Mouse (Mus musculus) large intestine, adult 2 months (tissue): ENCODE data around the gene Gfer. TPM values are rescaled to one million over a fixed set of nuclear protein-coding genes. Genes with fewer than 3 reads are reported as not detected.

Experiments
- DNase-seq: peaks from one replicate; pipeline ENCODE4 v3.0.0-alpha.2; 2012; ENCODE audit warnings: low read depth, low spot score
- WGBS: fragments of 180-500 bp; shearing (Covaris S2); methylation state at CpG from one replicate; pipeline ENCODE4 v1.1.7; 2018; 5-methylcytosine and 5-hydroxymethylcytosine counted together
- polyA plus RNA-seq: library from polyadenylated mRNA; depleted of rRNA; stranded (reverse); fragments of >200 nt; gene quantifications from 2 replicates; pipeline ENCODE4 v1.2.3, GENCODE M21; 2012; rRNA removed

Gene Gfer
- polyA plus RNA-seq, 1 experiment = 22.9 TPM

- DNase-seq = no peak
- WGBS = 3% methylated on average over 19 of the region's 19 CpGs
Measured at GRCm38 (mm10) chr17:24653967-24654710, 41.8 kb downstream of the Gfer start.

GRCm38 (mm10) chr17:24651835-24652234, 44.1 kb downstream of the Gfer start:
- 71% methylated on average over 3 of the region's 3 CpGs for WGBS
- DNase-seq = no peak

GRCm38 (mm10) chr17:24650766-24651165, 45.2 kb downstream of the Gfer start:
- 56% methylated on average over 4 of the region's 4 CpGs for WGBS
- no peak for DNase-seq

GRCm38 (mm10) chr17:24650070-24650616, 45.8 kb downstream of the Gfer start, which contains the start of gene Slc9a3r2:
Gene Slc9a3r2, minus strand, starts transcription at chr17:24650327.
- WGBS = 1% methylated on average over 37 of the region's 41 CpGs
- DNase-seq = no peak

GRCm38 (mm10) chr17:24649581-24650069, 46.3 kb downstream of the Gfer start:
- no peak for DNase-seq
- WGBS = 1% methylated on average over 35 of the region's 35 CpGs

- WGBS = 75% methylated on average over 10 of the region's 10 CpGs
Measured at GRCm38 (mm10) chr17:24648731-24649377, 47.1 kb downstream of the Gfer start.

GRCm38 (mm10) chr17:24647493-24647892, 48.5 kb downstream of the Gfer start:
- WGBS = 86% methylated on average over 11 of the region's 11 CpGs
- no peak for DNase-seq

More at GRCm38 (mm10) chr17:24648731-24649377, 47.1 kb downstream of the Gfer start:
- DNase-seq = no peak

- WGBS = 75% methylated on average over 4 of the region's 4 CpGs
- no peak for DNase-seq
Measured at GRCm38 (mm10) chr17:24646381-24646780, 49.6 kb downstream of the Gfer start.

- 88% methylated on average over 3 of the region's 3 CpGs for WGBS
- no peak for DNase-seq
Measured at GRCm38 (mm10) chr17:24645916-24646315, 50.0 kb downstream of the Gfer start.

GRCm38 (mm10) chr17:24644875-24645721, 50.9 kb downstream of the Gfer start:
- DNase-seq = no peak
- 68% methylated on average over 9 of the region's 9 CpGs for WGBS

GRCm38 (mm10) chr17:24644030-24644715, 51.8 kb downstream of the Gfer start:
- 46% methylated on average over 7 of the region's 7 CpGs for WGBS
- no peak for DNase-seq

Other genes with a start within 250 kb of the Gfer start
- 50.4 and 59.4 TPM in 2 replicates for gene E4f1, start 225.8 kb downstream of the Gfer start, polyA plus RNA-seq
- 82.9 and 90.7 TPM in 2 replicates for gene Pgp, start 225.8 kb downstream of the Gfer start, polyA plus RNA-seq
- 2.6 and 2.8 TPM in 2 replicates for gene Bricd5, start 222.3 kb downstream of the Gfer start, polyA plus RNA-seq
- 43.0 and 54.9 TPM in 2 replicates for gene Mlst8, start 217.1 kb downstream of the Gfer start, polyA plus RNA-seq
- gene Caskin1, start 207.6 kb downstream of the Gfer start, polyA plus RNA-seq = 0.26 and 0.59 TPM in 2 replicates
- 119 and 178 TPM in 2 replicates for gene Traf7, start 168.2 kb downstream of the Gfer start, polyA plus RNA-seq
- gene Rab26, start 161.9 kb downstream of the Gfer start, polyA plus RNA-seq = 0.41 and 0.52 TPM in 2 replicates
- 25.5 and 35.8 TPM in 2 replicates for gene Pkd1, start 146.3 kb downstream of the Gfer start, polyA plus RNA-seq
- 84.7 and 109 TPM in 2 replicates for gene Tsc2, start 63.5 kb downstream of the Gfer start, polyA plus RNA-seq
- gene Nthl1, start 63.5 kb downstream of the Gfer start, polyA plus RNA-seq = 7.3 and 7.5 TPM in 2 replicates
- gene Slc9a3r2, start 45.8 kb downstream of the Gfer start, polyA plus RNA-seq = 30.0 and 37.4 TPM in 2 replicates
- gene Npw, start 37.7 kb downstream of the Gfer start, polyA plus RNA-seq = not detected in 2 replicates
- gene Zfp598, start 26.5 kb downstream of the Gfer start, polyA plus RNA-seq = 52.1 and 78.3 TPM in 2 replicates
- gene Syngr3, start 6.2 kb downstream of the Gfer start, polyA plus RNA-seq = 1.8 and 2.7 TPM in 2 replicates
- gene Noxo1, start 78 bp upstream of the Gfer start, polyA plus RNA-seq = 181 and 212 TPM in 2 replicates
- 46.1 and 51.7 TPM in 2 replicates for gene Tbl3, start 11.5 kb upstream of the Gfer start, polyA plus RNA-seq
- gene Rnf151, start 21.9 kb upstream of the Gfer start, polyA plus RNA-seq = 0.12 and 0.35 TPM in 2 replicates
- 3,715 and 4,974 TPM in 2 replicates for gene Rps2, start 22.0 kb upstream of the Gfer start, polyA plus RNA-seq
- gene Ndufb10, start 28.3 kb upstream of the Gfer start, polyA plus RNA-seq = 371 and 397 TPM in 2 replicates
- gene Rpl3l, start 31.7 kb upstream of the Gfer start, polyA plus RNA-seq = 0.10 and 0.22 TPM in 2 replicates
- 96.0 and 103 TPM in 2 replicates for gene Msrb1, start 40.5 kb upstream of the Gfer start, polyA plus RNA-seq
- 0.98 and 1.7 TPM in 2 replicates for gene Hs3st6, start 56.8 kb upstream of the Gfer start, polyA plus RNA-seq
- gene Meiob, start 108.1 kb upstream of the Gfer start, polyA plus RNA-seq = 0.05 TPM in 1 of 2 replicates, not detected in the other
- 105 and 239 TPM in 2 replicates for gene Hagh, start 144.0 kb upstream of the Gfer start, polyA plus RNA-seq
- gene Fahd1, start 154.2 kb upstream of the Gfer start, polyA plus RNA-seq = 54.7 and 121 TPM in 2 replicates
- gene Igfals, start 169.8 kb upstream of the Gfer start, polyA plus RNA-seq = 1.1 and 1.4 TPM in 2 replicates
- 37.3 and 41.3 TPM in 2 replicates for gene Nubp2, start 190.2 kb upstream of the Gfer start, polyA plus RNA-seq
- 57.4 and 70.5 TPM in 2 replicates for gene Spsb3, start 190.5 kb upstream of the Gfer start, polyA plus RNA-seq
- gene Eme2, start 198.9 kb upstream of the Gfer start, polyA plus RNA-seq = 21.6 and 34.0 TPM in 2 replicates
- 119 and 144 TPM in 2 replicates for gene Mrps34, start 199.0 kb upstream of the Gfer start, polyA plus RNA-seq
- gene Nme3, start 200.3 kb upstream of the Gfer start, polyA plus RNA-seq = 61.2 and 62.9 TPM in 2 replicates
- gene Mapk8ip3, start 240.8 kb upstream of the Gfer start, polyA plus RNA-seq = 41.0 and 69.6 TPM in 2 replicates